Mouse (Mus musculus) heart, postnatal 0 days (tissue): ENCODE results near the gene Dpp8. TPM values are rescaled to one million over a fixed set of nuclear protein-coding genes. Genes with fewer than 3 reads are reported as not detected.

Experiments
- ATAC-seq: fragments of 200-750 bp; cut with Nextera tagmentation; 2 replicates; pipeline ENCODE4 v1.8.0; 2017; ENCODE audit warnings: low read depth, moderate number of reproducible peaks, moderate library complexity; ENCODE audit not compliant: insufficient read depth
- DNase-seq: peaks from one replicate; pipeline ENCODE4 v3.0.0-alpha.2; 2016; ENCODE audit warnings: low spot score
- H3K27ac ChIP-seq: fragments of 300-500 bp; sonication (generic); 2 replicates; pipeline ENCODE4 v1.5.1; 2014; ENCODE audit warnings: low read depth, mild to moderate bottlenecking
- H3K27me3 ChIP-seq: fragments of 300-500 bp; sonication (generic); 2 replicates; pipeline ENCODE4 v1.6.1; 2014; ENCODE audit warnings: low read length, mixed read lengths; ENCODE audit not compliant: control insufficient read depth, insufficient read depth
- H3K36me3 ChIP-seq: fragments of 300-500 bp; sonication (generic); replicated peaks from 2 replicates; pipeline ENCODE4 v1.6.1; 2014; ENCODE audit warnings: low read length, mixed read lengths; ENCODE audit not compliant: control insufficient read depth, insufficient read depth
- H3K4me1 ChIP-seq: fragments of 300-500 bp; sonication (generic); 2 replicates; pipeline ENCODE4 v1.6.1; 2014; ENCODE audit warnings: antibody characterized with exemption; ENCODE audit not compliant: control insufficient read depth, insufficient read depth
- H3K4me2 ChIP-seq: fragments of 300-500 bp; sonication (generic); 2 replicates; pipeline ENCODE4 v1.6.1; 2014; ENCODE audit warnings: low read depth, mild to moderate bottlenecking, low read length, moderate library complexity
- H3K4me3 ChIP-seq: fragments of 300-500 bp; sonication (generic); 2 replicates; pipeline ENCODE4 v1.5.1; 2014; ENCODE audit warnings: low read depth, low read length
- H3K9ac ChIP-seq: fragments of 300-500 bp; sonication (generic); replicated peaks from 2 replicates; pipeline ENCODE4 v1.6.1; 2014; ENCODE audit warnings: low read depth, low read length, mixed read lengths
- H3K9me3 ChIP-seq: fragments of 300-500 bp; sonication (generic); replicated peaks from 2 replicates; pipeline ENCODE4 v1.6.1; 2016; ENCODE audit warnings: low read length; ENCODE audit not compliant: control insufficient read depth
- CTCF ChIP-seq: IDR thresholded peaks from 2 replicates; pipeline ENCODE4 v1.5.1; 2016; ENCODE audit warnings: antibody characterized with exemption, control low read depth, low read depth
- EP300 ChIP-seq: IDR thresholded peaks from 2 replicates; pipeline ENCODE4 v1.6.1; 2016; ENCODE audit warnings: antibody characterized with exemption, low read depth
- WGBS: fragments of 180-500 bp; shearing (Covaris S2); extraction: QIAGEN DNeasy Blood & Tissue Kit; methylation state at CpG from one replicate; pipeline ENCODE4 v1.1.7; 2014; 5-methylcytosine and 5-hydroxymethylcytosine counted together
- polyA plus RNA-seq: library from polyadenylated mRNA; unstranded; fragments of >200 nt; fragmentation: Nextera tagmentation; extraction: Ambion mirVana; gene quantifications from 2 replicates; pipeline ENCODE4 v1.2.1, GENCODE M21; 2015
- total RNA-seq: library from RNA; depleted of rRNA; stranded (reverse); fragments of >200 nt; gene quantifications from 2 replicates; pipeline ENCODE4 v1.2.3, GENCODE M21; 2014; ENCODE audit warnings: low replicate concordance

Gene Dpp8
- total and polyA plus RNA-seq, 2 experiments from 2014 or later = 17.5 to 39.4 TPM

DNA sequence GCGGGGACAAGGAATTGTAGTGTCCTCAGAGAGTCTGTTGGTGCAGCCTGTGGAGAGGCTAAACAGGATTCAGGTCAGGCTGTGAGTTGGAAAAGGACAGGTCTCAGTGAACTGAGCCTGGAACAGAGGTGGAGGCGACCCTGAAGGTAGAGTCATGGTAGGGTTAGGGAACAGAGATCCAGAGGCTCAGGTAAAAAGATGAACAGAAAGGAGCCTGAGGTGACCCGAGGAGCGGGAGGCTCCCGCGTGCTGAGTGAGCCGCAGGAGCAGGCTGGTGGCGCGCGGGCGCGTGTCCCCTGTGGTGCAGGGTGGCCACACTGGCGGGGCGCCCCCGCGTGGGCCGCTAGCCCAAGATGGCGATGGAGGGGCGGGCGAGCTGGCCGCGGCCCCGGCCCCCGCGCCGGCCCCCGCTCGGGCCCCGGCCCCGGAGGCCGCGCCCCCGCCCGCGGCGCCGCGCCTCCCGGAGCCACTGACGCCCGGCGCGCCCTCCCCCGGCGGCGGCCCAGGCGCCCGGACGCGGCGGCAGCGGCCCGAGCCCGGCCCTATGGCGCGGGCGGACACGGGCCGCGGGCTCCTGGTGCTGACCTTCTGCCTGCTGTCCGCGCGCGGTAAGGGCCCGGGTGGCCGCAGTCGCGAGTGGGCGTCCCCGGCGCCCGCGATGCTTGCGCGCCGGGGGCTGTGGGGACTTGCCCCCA, 68.9 kb downstream of the Dpp8 start, which contains the start of gene Igdcc4:
TSS of gene Igdcc4 (plus strand) at position 496 of the 695 bp plus-strand sequence.
- no peaks in the 10 kb centered on the region for H3K27me3 ChIP-seq
- H3K36me3 ChIP-seq = no peaks in the 10 kb centered on the region
- H3K9ac ChIP-seq = peak within 1 kb of the TSS; percentile 64
- DNase-seq = no peak
- 3% methylated on average over 29 of the region's 76 CpGs for WGBS
- TF ChIP-seq EP300 = no peak
- H3K4me2 ChIP-seq = peak within 1 kb of the TSS; percentile 100
- peak within 1 kb of the TSS; percentile 49; the same call in 1 of the 2 replicates for H3K27ac ChIP-seq
- peak within 1 kb of the TSS; percentile 74 for H3K4me3 ChIP-seq
- H3K4me1 ChIP-seq = peaks cover 4% of the 10 kb centered on the region; the same call in 1 of the 2 replicates
- peak; percentile 53 for ATAC-seq
- no peaks in the 10 kb centered on the region for H3K9me3 ChIP-seq

DNA sequence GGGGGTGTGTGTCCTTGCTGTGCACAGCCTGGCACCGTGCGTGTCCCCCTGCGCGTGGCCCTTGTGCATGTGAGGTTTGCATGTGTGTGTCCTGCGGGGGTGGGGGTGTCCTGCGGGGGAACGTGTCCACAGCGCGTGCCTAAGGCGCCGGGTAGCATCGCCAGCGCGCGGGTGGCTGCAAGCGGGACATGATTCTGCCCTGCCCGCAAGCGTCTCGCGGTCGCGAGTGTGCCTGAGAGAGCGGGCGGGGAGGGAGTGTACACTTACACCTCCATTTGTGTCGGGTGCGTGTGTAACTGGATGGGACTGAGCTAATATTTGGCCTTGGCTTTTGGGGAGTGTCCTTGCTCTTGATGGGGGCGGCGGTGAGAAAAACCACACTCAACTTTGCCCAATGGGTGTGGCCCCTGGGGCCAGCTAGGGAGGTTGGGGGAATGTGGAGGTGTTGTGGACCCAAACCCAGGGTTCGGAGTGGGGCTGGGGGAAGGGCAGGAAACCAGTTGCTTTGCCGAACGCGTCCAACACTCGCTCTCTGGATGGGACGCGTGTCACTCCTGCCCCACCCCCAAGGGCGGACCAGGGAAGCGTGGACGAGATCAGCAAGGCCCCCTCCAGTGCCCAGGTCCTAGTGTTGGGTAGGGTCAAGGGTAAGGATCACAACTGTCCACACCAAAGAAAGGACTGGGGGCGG, 69.6 kb downstream of the Dpp8 start:
- H3K4me3 ChIP-seq = peak overlapping the region; percentile 74
- no peaks in the 10 kb centered on the region for H3K27me3 ChIP-seq
- H3K4me2 ChIP-seq = peak overlapping the region; percentile 100
- H3K4me1 ChIP-seq = peaks cover 4% of the 10 kb centered on the region; the same call in 1 of the 2 replicates
- H3K9ac ChIP-seq = peak overlapping the region; percentile 64
- peak overlapping the region; percentile 49; the same call in 1 of the 2 replicates for H3K27ac ChIP-seq
- no peak for DNase-seq
- no peaks in the 10 kb centered on the region for H3K36me3 ChIP-seq
- WGBS = 1% methylated on average over 37 of the region's 39 CpGs
- H3K9me3 ChIP-seq = no peaks in the 10 kb centered on the region
- peak; percentile 56 for ATAC-seq
- TF ChIP-seq CTCF (no peak), EP300 (no peak)

DNA sequence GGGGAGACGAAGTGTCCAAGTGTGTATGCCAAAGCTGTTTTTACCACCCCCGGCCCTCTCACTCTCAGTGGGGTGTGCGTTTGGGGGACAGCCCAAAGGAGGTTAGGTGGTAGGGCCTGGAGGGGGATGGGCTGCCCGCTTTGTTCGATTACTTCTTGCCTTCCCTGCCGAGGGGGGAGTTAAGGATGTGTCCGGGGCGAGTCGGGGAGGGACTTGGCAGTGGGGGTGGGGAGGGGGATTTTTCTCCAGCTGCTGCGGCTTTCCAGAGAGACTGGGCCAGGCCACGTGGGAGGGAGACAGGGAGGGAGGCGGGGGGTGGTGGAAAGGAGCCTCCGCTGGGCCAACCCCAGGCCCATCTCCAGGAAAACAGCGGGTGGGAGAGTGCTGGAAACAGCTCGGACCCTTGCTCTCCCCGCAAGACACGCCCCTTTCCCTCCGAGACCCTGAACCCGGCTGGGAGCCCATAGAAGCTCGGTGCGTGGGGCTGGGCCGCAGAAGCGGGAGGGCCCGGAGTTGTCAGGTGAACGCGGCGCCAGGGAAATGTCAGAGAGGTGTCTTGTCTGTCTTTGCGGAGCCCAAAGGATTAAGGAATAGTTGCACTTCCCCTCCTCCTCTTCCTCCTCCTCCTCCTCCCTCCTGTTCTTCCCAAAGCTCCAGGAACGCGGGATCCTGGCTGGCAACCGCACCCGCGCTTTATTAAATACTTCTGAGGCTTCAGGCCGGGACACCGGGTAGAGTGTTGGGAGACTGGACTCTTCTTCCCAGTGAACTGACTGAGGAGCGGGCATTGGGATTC, 70.4 kb downstream of the Dpp8 start:
- DNase-seq (no peak), ATAC-seq (peak; percentile 13; the same call in 1 of the 2 replicates)
- Histone ChIP-seq H3K4me1 (peaks cover 4% of the 10 kb centered on the region; the same call in 1 of the 2 replicates), H3K9me3 (no peaks in the 10 kb centered on the region), H3K4me3 (peak overlapping the region; percentile 74), H3K27ac (no peak overlapping the region), H3K36me3 (no peaks in the 10 kb centered on the region), H3K27me3 (no peaks in the 10 kb centered on the region), H3K9ac (peak overlapping the region; percentile 64), H3K4me2 (peak overlapping the region; percentile 100)
- WGBS = 10% methylated on average over 35 of the region's 36 CpGs
- no peak for TF ChIP-seq CTCF

GRCm38 (mm10) chr9:65103173-65103752, 71.0 kb downstream of the Dpp8 start:
- H3K27me3 ChIP-seq = no peaks in the 10 kb centered on the region
- H3K4me1 ChIP-seq = peaks cover 4% of the 10 kb centered on the region; the same call in 1 of the 2 replicates
- DNase-seq (no peak), ATAC-seq (no peak)
- H3K9ac ChIP-seq = no peak overlapping the region
- WGBS = 52% methylated on average over 8 of the region's 8 CpGs
- peak overlapping the region; percentile 74 for H3K4me3 ChIP-seq
- H3K36me3 ChIP-seq = no peaks in the 10 kb centered on the region
- no peak overlapping the region for H3K27ac ChIP-seq
- peak overlapping the region; percentile 100; the same call in 1 of the 2 replicates for H3K4me2 ChIP-seq
- TF ChIP-seq EP300 (no peak), CTCF (no peak)
- no peaks in the 10 kb centered on the region for H3K9me3 ChIP-seq

DNA sequence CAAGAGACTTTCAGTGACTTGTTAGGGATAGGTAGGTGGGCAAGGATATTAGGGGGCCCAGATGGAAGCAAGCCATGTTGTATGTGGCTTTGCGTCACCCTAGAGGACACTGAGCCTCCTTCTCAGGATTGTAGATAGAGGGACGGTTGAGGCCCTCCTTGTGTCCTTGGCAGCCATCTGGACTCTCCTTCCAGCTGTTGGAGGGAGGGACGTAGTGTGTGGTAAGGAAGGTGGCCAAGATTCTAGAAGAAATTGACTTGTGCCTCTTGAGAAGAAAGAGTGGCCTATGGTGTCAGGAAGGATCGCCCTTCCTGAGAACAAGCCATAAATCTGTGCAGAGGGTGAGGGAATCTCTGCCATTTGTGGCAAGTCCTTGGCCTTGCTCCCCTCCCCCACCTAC, 74.6 kb downstream of the Dpp8 start:
- WGBS = 83% methylated on average over 4 of the region's 4 CpGs
- Histone ChIP-seq H3K4me1 (peaks cover under 1% of the 10 kb centered on the region), H3K9ac (no peak overlapping the region), H3K27ac (no peak overlapping the region), H3K27me3 (no peaks in the 10 kb centered on the region), H3K36me3 (no peaks in the 10 kb centered on the region), H3K9me3 (no peaks in the 10 kb centered on the region), H3K4me2 (no peak overlapping the region), H3K4me3 (no peak overlapping the region)
- DNase-seq = no peak
- ATAC-seq = no peak
- no peak for TF ChIP-seq CTCF
- no peak for TF ChIP-seq EP300
